Mouse (Mus musculus) heart, embryonic 12.5 days (tissue): ENCODE measurements around the gene Wdr95. TPM values are rescaled to one million over a fixed set of nuclear protein-coding genes. Genes with fewer than 3 reads are reported as not detected.

Experiments
- ATAC-seq: fragments of 200-750 bp; cut with Nextera tagmentation; 2 replicates; pipeline ENCODE4 v1.8.0; 2017; ENCODE audit warnings: moderate TSS enrichment, moderate library complexity; ENCODE audit not compliant: insufficient number of reproducible peaks, low FRiP score
- H3K27ac ChIP-seq: fragments of 300-500 bp; sonication (generic); 2 replicates; pipeline ENCODE4 v1.5.1; 2016; ENCODE audit warnings: mild to moderate bottlenecking, moderate library complexity; ENCODE audit not compliant: poor library complexity, severe bottlenecking
- H3K27me3 ChIP-seq: fragments of 300-500 bp; sonication (generic); replicated peaks from 2 replicates; pipeline ENCODE4 v1.6.1; 2016; ENCODE audit warnings: mild to moderate bottlenecking, moderate library complexity
- H3K36me3 ChIP-seq: fragments of 300-500 bp; sonication (generic); 2 replicates; pipeline ENCODE4 v1.6.1; 2016; ENCODE audit warnings: mild to moderate bottlenecking, moderate library complexity
- H3K4me1 ChIP-seq: fragments of 300-500 bp; sonication (generic); replicated peaks from 2 replicates; pipeline ENCODE4 v1.6.1; 2016; ENCODE audit warnings: mild to moderate bottlenecking
- H3K4me2 ChIP-seq: fragments of 300-500 bp; sonication (generic); 2 replicates; pipeline ENCODE4 v1.6.1; 2016; ENCODE audit warnings: mild to moderate bottlenecking, moderate library complexity
- H3K4me3 ChIP-seq: fragments of 300-500 bp; sonication (generic); 2 replicates; pipeline ENCODE4 v1.5.1; 2016; ENCODE audit warnings: mild to moderate bottlenecking
- H3K9ac ChIP-seq: fragments of 300-500 bp; sonication (generic); 2 replicates; pipeline ENCODE4 v1.6.1; 2016; ENCODE audit warnings: mild to moderate bottlenecking, moderate library complexity
- H3K9me3 ChIP-seq: fragments of 300-500 bp; sonication (generic); replicated peaks from 2 replicates; pipeline ENCODE4 v1.6.1; 2016; ENCODE audit warnings: mild to moderate bottlenecking, moderate library complexity
- WGBS: fragments of 180-500 bp; shearing (Covaris S2); methylation state at CpG from one replicate; pipeline ENCODE4 v1.1.7; 2016; 5-methylcytosine and 5-hydroxymethylcytosine counted together
- polyA plus RNA-seq: library from polyadenylated mRNA; unstranded; fragments of >200 nt; fragmentation: Nextera tagmentation; extraction: Ambion mirVana; gene quantifications from 2 replicates; pipeline ENCODE4 v1.2.1, GENCODE M21; 2016

The Wdr95 gene
- polyA plus RNA-seq, 1 experiment from 2014 or later = 0.09 TPM

DNA sequence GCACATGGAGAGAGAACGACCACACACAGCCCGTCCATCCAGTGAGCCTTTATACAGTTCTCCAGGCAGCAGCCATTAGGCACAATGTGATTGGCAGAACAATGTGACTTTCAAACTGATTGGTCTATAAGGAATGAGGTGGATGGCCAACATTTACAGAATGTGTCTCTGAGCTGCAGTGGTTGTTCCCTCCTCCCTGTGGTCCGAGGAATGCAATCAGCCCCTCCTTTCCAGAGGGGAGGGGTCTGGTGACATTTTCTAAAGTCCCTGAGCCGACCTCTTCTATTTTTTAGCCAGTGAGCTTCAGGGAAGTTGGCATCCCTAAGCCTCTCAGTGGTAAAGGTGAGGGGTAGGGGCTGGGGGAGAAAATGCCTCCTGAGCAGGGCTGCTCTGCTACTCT, 28.5 kb upstream of the Wdr95 start:
- Histone ChIP-seq H3K27me3 (no peaks in the 10 kb centered on the region), H3K9me3 (no peaks in the 10 kb centered on the region), H3K36me3 (no peaks in the 10 kb centered on the region), H3K4me1 (peaks cover 3% of the 10 kb centered on the region; the same call in 1 of the 2 replicates), H3K9ac (no peak overlapping the region), H3K4me2 (no peak overlapping the region), H3K27ac (no peak overlapping the region), H3K4me3 (no peak overlapping the region)
- WGBS = 41% methylated on average over 4 of the region's 4 CpGs
- ATAC-seq = no peak

DNA sequence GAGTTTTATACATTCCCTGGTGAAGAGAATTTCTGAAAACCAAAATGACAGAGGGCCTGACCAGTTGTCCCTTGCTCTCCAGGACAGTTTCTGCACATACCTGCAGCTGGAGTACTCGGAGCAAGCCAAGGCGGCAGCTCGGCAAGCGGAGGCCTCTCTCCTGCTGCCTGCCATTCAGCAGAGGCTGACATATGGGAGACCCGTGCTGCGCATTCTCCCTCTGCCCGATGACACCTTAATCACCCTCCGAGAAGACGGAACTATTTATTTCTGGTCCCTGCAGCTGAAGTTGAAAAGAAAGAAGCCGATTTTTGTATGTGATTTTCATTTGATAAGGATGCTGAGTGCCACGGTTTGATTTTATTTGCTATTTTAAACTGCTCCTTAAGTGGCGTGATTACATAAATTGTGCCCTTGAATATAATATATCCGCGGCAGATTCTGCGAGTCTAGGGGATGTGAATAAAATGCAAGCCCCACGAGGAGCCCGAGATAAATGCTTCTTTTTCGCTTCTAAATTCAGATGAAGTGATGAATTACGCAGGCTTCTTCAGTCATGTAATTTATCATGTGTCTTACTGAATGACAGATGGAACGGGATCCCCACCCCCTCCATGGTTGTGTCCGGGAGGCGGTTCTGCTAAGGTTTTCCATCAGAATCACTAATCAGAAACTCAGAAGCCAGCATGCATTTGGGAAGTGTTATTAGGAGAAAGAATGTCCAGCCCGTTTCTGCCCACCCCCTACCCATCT, 24.9 kb upstream of the Wdr95 start:
- H3K27ac ChIP-seq = no peak overlapping the region
- H3K9me3 ChIP-seq = peaks cover 6% of the 10 kb centered on the region; the same call in 1 of the 2 replicates
- ATAC-seq = no peak
- no peaks in the 10 kb centered on the region for H3K27me3 ChIP-seq
- no peak overlapping the region for H3K4me2 ChIP-seq
- H3K4me3 ChIP-seq = no peak overlapping the region
- no peaks in the 10 kb centered on the region for H3K36me3 ChIP-seq
- WGBS = 80% methylated on average over 23 of the region's 23 CpGs
- no peak overlapping the region for H3K9ac ChIP-seq
- H3K4me1 ChIP-seq = peaks cover 8% of the 10 kb centered on the region

DNA sequence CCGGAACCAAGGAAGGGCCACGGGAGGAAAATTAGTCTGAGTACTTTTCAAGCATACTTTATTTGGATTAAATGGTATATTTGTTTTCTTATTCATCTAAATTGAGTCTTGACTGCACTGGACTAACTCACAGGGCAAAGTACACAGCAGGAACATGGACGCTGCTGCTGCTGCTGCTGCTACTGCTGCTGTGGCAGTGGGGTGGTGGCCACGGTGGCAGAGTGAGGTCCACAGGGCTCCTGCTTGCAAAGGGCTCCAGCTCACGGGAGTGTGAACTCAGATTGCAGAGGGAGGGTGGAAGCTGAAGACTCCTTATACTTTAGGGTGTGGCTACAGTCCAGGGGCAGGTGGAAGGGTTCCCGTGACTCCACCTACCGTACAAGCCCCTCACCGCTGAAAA, 23.5 kb upstream of the Wdr95 start:
- no peak for ATAC-seq
- 82% methylated on average over 8 of the region's 8 CpGs for WGBS
- Histone ChIP-seq H3K4me3 (no peak overlapping the region), H3K27me3 (no peaks in the 10 kb centered on the region), H3K4me2 (no peak overlapping the region), H3K27ac (no peak overlapping the region), H3K9ac (no peak overlapping the region), H3K36me3 (no peaks in the 10 kb centered on the region), H3K9me3 (peaks cover 6% of the 10 kb centered on the region; the same call in 1 of the 2 replicates), H3K4me1 (peaks cover 11% of the 10 kb centered on the region)

DNA sequence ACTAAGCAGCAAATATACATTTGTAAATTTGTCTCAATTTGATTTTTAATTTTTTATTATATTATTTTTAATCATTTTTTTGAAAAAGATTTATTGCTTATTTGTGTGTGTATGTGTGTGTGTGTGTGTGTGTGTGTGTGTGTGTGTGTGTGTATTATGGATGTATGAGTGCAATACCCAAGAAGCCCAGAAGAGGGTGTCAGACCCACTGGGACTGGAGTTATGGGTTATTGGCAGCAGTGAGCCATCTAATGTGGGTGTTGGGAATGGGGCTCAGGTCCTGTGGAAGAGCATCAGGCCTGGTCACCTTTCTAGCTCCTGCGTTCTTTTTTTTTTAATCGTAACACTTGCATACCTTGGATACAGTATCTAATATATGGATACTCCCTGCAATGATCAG, 22.4 kb upstream of the Wdr95 start:
- no peak for ATAC-seq
- H3K4me1 ChIP-seq = peaks cover 8% of the 10 kb centered on the region
- no peak overlapping the region for H3K9ac ChIP-seq
- no peak overlapping the region for H3K4me2 ChIP-seq
- 100% methylated on average over 2 of the region's 2 CpGs for WGBS
- H3K27me3 ChIP-seq = no peaks in the 10 kb centered on the region
- no peak overlapping the region for H3K27ac ChIP-seq
- no peak overlapping the region for H3K4me3 ChIP-seq
- H3K9me3 ChIP-seq = peaks cover 6% of the 10 kb centered on the region; the same call in 1 of the 2 replicates
- no peaks in the 10 kb centered on the region for H3K36me3 ChIP-seq

DNA sequence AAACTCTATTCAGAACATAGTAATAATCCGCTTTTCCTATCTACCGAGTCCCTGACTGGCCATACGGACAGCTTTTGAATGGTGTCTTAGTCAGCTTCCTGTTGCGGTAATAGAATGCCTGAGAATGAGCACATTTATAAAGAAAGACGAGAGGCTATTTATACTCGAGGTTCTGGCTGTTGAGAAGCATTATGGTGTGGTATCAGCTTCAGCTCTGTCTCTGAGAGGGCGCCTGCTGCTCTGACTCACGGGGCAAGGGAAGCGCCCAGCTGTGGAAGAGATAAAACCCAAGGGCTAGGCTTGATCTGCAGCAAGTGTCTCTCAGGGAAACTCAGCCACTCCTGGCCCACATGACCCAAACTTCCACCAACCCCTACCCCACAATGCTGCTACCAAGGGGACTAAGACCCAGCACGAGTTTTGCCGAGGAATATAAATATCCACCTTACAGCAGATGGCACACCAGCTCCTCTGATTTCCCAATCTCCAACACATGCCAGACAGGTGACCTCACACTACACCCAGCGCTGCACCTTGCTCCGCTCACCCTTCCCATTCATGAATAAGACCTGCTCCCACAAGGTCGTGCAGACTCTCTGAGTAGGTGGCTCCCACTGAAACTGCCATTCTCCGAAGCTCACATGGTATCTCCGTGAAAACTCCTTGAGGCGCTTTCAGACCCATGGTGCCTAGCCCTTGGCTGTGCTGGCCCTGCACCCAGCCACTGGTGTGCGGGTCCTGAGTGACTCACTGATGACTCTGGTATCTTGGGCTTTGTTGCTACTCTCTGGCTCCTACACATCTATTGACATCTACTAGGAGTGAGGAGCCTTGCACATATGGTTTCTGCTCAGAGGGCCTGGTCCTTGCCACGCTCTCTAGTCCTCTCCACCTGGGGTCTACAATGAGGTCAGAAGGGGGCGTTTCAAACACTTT, 20.1 kb upstream of the Wdr95 start:
- Histone ChIP-seq H3K4me3 (no peak overlapping the region), H3K27me3 (no peaks in the 10 kb centered on the region), H3K4me2 (no peak overlapping the region), H3K4me1 (peaks cover 11% of the 10 kb centered on the region), H3K9me3 (peaks cover 6% of the 10 kb centered on the region; the same call in 1 of the 2 replicates), H3K9ac (no peak overlapping the region), H3K36me3 (no peaks in the 10 kb centered on the region), H3K27ac (no peak overlapping the region)
- no peak for ATAC-seq
- WGBS = 48% methylated on average over 20 of the region's 20 CpGs

DNA sequence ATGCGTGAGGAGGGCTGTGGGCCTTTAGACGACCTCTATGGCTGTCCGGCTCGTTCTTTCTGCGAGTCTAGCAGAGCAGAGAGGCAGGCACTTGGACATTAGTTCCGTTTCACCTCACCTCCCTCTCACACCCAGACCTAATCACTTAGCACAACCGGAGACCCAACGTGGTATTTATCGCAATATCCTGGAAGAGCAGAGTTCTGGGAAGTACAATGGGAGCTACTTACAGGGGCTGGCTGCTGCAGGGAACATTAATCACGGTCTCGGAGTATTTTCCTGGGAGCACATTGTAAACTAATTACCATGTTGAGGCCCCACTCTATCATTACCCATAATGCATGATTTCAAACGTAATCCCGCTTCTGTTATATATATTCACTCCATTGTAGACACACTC, 18.2 kb upstream of the Wdr95 start:
- no peak overlapping the region for H3K4me3 ChIP-seq
- peaks cover 6% of the 10 kb centered on the region; the same call in 1 of the 2 replicates for H3K9me3 ChIP-seq
- H3K9ac ChIP-seq = no peak overlapping the region
- WGBS = 71% methylated on average over 13 of the region's 13 CpGs
- no peaks in the 10 kb centered on the region for H3K36me3 ChIP-seq
- no peak for ATAC-seq
- H3K4me1 ChIP-seq = peaks cover 29% of the 10 kb centered on the region
- no peak overlapping the region for H3K4me2 ChIP-seq
- no peaks in the 10 kb centered on the region for H3K27me3 ChIP-seq
- H3K27ac ChIP-seq = no peak overlapping the region

DNA sequence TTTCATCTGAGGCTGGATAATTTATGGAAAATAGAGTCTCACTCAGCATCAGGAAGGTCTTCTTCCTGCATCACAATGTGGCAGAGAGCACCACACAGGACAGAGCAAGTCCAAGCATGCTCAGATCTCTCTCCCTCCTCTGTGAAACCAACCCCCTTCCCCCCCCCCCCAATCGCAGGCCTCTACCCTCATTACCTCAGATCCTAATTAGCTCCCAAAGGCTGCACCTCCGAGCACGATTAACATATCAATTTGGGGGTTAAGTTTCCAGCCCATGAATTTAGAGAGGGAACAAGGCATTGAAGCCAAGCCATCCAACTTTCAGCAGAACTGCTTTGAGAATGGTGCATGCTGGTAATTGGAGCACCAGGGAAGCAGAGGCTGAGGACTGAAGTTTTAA, 15.8 kb upstream of the Wdr95 start:
- Histone ChIP-seq H3K36me3 (no peaks in the 10 kb centered on the region), H3K4me2 (no peak overlapping the region), H3K4me3 (no peak overlapping the region), H3K9ac (no peak overlapping the region), H3K9me3 (peaks cover under 1% of the 10 kb centered on the region; the same call in 1 of the 2 replicates), H3K27me3 (no peaks in the 10 kb centered on the region), H3K4me1 (peaks cover 29% of the 10 kb centered on the region), H3K27ac (no peak overlapping the region)
- WGBS = 54% methylated on average over 3 of the region's 3 CpGs
- no peak for ATAC-seq

DNA sequence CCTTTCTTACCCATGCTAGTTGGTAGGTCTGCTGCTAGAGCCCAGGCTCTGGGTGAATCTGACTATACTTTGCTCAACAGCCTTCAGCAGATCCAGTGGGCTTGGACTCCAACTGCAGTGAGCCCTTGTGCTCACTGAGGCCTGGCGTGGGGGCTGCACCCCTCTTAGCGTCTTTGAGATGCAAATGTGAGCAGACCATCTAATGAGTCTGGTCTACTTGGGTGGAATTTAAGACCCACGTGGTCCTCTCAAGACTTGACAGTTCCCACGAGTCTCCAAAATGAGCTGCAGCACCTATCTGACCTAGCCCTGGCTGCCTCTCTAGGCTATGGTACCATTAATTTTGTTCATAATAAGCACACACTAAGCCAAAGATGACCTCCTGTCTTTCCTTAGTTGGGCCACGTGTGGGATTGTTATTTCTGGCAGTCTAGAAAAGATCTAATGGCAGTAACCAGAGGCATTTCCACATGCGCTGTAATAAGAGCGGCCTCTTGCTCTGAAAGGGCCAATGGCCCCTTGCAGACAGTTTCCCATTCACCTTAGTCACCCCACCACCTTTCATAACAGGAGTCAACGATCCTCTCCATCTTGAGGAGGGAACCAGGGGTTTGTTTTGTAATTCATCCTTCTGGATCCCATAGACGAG, 14.9 kb upstream of the Wdr95 start:
- Histone ChIP-seq H3K9ac (peak overlapping the region; percentile 5; the same call in 1 of the 2 replicates), H3K36me3 (no peaks in the 10 kb centered on the region), H3K4me2 (peak overlapping the region; percentile 55), H3K27ac (peak overlapping the region; percentile 67), H3K27me3 (no peaks in the 10 kb centered on the region), H3K4me1 (peaks cover 24% of the 10 kb centered on the region), H3K9me3 (no peaks in the 10 kb centered on the region), H3K4me3 (no peak overlapping the region)
- 48% methylated on average over 9 of the region's 9 CpGs for WGBS
- 0 out of 2 replicates have a peak, but pooled peaks have one; percentile 33 for ATAC-seq

DNA sequence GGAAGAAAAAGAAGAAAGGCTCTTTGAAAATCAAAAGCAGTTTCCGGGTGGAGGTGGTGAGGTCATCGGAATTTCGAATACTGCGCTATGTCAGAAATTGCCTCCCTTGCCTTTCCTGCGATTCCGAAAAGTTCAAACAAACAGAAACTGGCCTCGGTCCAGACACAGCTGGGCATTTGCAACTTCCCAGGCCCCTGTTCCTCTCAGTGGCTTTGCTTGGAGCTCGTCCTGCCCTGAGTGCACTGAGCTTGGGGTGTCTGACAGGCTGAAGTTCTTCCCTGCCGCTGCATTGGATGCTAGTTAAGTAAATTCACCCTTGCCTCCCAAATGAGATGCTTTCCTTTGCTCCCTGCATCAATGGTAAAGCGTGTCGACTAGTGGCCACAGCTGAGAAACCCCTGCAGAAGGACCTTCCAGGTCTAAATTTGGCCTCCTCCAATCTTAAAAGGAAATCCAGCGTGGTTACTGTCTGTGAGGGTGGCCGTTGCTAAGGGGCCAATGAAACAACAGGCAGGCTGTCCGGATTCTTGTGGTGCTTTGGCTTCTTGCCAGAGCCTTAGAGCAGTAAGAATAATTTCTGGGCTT, 14.3 kb upstream of the Wdr95 start:
- Histone ChIP-seq H3K4me2 (peak overlapping the region; percentile 55), H3K36me3 (no peaks in the 10 kb centered on the region), H3K27me3 (no peaks in the 10 kb centered on the region), H3K9ac (peak overlapping the region; percentile 5; the same call in 1 of the 2 replicates), H3K4me3 (no peak overlapping the region; the same call in 1 of the 2 replicates), H3K27ac (peak overlapping the region; percentile 67), H3K9me3 (no peaks in the 10 kb centered on the region), H3K4me1 (peaks cover 20% of the 10 kb centered on the region)
- peak; percentile 69 for ATAC-seq
- WGBS = 10% methylated on average over 14 of the region's 14 CpGs

DNA sequence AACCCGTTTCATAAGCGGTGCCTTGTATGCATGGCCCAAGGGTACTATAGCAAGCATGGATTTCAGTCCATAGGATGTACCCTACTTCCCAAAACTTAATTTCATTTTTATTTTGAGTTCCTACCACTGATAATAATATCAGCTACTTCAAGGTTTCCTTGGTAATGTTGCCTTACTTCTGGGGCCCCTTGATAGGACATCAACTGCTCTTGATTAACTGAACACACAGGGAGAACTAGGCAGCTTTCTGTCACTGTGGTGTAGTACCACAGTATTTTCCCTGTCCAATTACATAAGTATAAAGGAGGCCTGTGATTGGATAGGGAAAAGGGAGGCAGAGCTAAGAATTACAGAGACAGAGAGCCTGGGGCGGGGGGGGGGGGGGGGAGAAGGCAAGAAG, 13.6 kb upstream of the Wdr95 start:
- ATAC-seq = no peak
- Histone ChIP-seq H3K9ac (no peak overlapping the region), H3K27ac (peak overlapping the region; percentile 67), H3K9me3 (no peaks in the 10 kb centered on the region), H3K4me3 (no peak overlapping the region), H3K27me3 (no peaks in the 10 kb centered on the region), H3K4me1 (peaks cover 20% of the 10 kb centered on the region), H3K36me3 (no peaks in the 10 kb centered on the region), H3K4me2 (peak overlapping the region; percentile 55; the same call in 1 of the 2 replicates)
- WGBS = 42% methylated on average over 3 of the region's 3 CpGs
